In the genomic region with DNA sequence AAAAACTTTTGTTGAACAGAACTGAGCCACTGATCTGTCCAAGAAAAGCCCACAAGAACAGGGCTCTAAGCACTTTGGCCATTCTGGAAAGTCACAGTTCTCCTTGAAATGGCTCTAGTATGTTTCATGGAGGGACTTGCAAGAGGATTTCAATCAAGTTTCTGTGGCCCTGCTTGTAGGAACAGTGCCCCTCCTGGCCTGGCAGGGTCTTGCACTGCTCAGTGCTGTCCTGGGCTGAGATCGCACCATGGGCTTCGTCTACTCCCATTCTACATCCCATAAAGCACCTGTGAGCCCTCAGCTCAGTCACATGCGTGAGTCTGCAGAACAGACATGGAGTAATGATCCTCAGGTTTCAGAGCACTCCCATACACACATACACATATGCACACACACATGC, we compare ENCODE assay signal across 17 mouse cellular contexts.
DNase-seq lines count a peak whose midpoint lies in the region; ATAC-seq and TF ChIP-seq lines count a peak whose summit lies in the region.
"Had no signal": no experiment of that assay in that cellular context is flagged by ENCODE, and none has a peak within 500 bp of the region (broad histone marks: within the 10 kb centered on the region; RNA-seq: fewer than 3 reads in every experiment).

No protein-coding gene starts in this region.

- no peaks in the 10 kb centered on the region for H3K9me3 ChIP-seq in kidney, postnatal 0 days (replicated peaks; ENCODE audit: low read length)
- H3K9me3 ChIP-seq: forebrain, embryonic 15.5 days; midbrain, embryonic 15.5 days; neural tube, embryonic 12.5 days had no signal

- H3K4me3 ChIP-seq in kidney, postnatal 0 days (replicated peaks; ENCODE audit: low read depth, low read length), result no peak overlapping the region
- H3K4me3 ChIP-seq in bone marrow, adult 2 months (replicated peaks; ENCODE audit: control insufficient read depth, low read depth, low read length), result no peak overlapping the region
- H3K4me3 ChIP-seq: forebrain, embryonic 15.5 days; heart, embryonic 12.5 days; midbrain, embryonic 15.5 days; neural tube, embryonic 12.5 days had no signal

- intact Hi-C loops in left cerebral cortex, postnatal 4 days (cut with DNase I), result no loop called here

- WGBS in kidney, postnatal 0 days, result 94% methylated on average over 3 of the region's 3 CpGs
- WGBS in bone marrow, adult 2 months, result 80% methylated on average over 3 of the region's 3 CpGs

- peak; percentile 46; the same call in 1 of the 2 replicates for TF ChIP-seq CTCF in kidney, postnatal 0 days (IDR thresholded peaks at IDR 0.05; ENCODE audit: low read depth)
- TF ChIP-seq CTCF in bone marrow, adult 2 months (IDR thresholded peaks at IDR 0.05; ENCODE audit: control insufficient read depth, insufficient read depth, low read length), result peak; percentile 35; the same call in 1 of the 2 replicates

- no peak for DNase-seq in kidney, postnatal 0 days (ENCODE audit: low spot score)
- no peak for DNase-seq in kidney, postnatal 25 days
- peak; percentile 31 for DNase-seq in thymus, postnatal 0 days (ENCODE audit: low spot score)
- no peak for DNase-seq in thymus, postnatal 25 days
- no peak for DNase-seq in left cerebral cortex, postnatal 4 days
- DNase-seq: cerebellum, postnatal 25 days; gastrocnemius, postnatal 25 days; lung, postnatal 14 days; thymus, adult 18-20 months had no signal

- no peak overlapping the region for H3K4me2 ChIP-seq in kidney, postnatal 0 days (ENCODE audit: low read length)
- H3K4me2 ChIP-seq: forebrain, embryonic 15.5 days; heart, embryonic 12.5 days; hindbrain, embryonic 14.5 days; midbrain, embryonic 15.5 days; neural tube, embryonic 12.5 days had no signal

- H3K27me3 ChIP-seq in kidney, postnatal 0 days (ENCODE audit: insufficient read depth, low read length), result no peaks in the 10 kb centered on the region
- H3K27me3 ChIP-seq: forebrain, embryonic 15.5 days; heart, embryonic 12.5 days; midbrain, embryonic 15.5 days; neural tube, embryonic 12.5 days had no signal

- ATAC-seq in kidney, postnatal 0 days (replicated peaks; ENCODE audit: low FRiP score, low read depth), result no peak
- no peak for ATAC-seq in cerebellum, adult (ENCODE audit: insufficient number of reproducible peaks, low FRiP score, low TSS enrichment)
- ATAC-seq: forebrain, embryonic 15.5 days; midbrain, embryonic 15.5 days had no signal

- H3K9ac ChIP-seq in kidney, postnatal 0 days (ENCODE audit: low read depth, low read length), result no peak overlapping the region
- H3K9ac ChIP-seq: forebrain, embryonic 15.5 days; heart, embryonic 12.5 days; hindbrain, embryonic 14.5 days; midbrain, embryonic 15.5 days; neural tube, embryonic 12.5 days had no signal

- no peak overlapping the region for H3K27ac ChIP-seq in kidney, postnatal 0 days
- H3K27ac ChIP-seq in bone marrow, adult 2 months (ENCODE audit: control insufficient read depth, insufficient read depth, low read depth, low read length, poor library complexity), result no peak overlapping the region
- H3K27ac ChIP-seq: forebrain, embryonic 15.5 days; hindbrain, embryonic 14.5 days; midbrain, embryonic 15.5 days; neural tube, embryonic 12.5 days had no signal

- no peak for TF ChIP-seq POLR2A in bone marrow, adult 2 months (IDR thresholded peaks at IDR 0.05; ENCODE audit: borderline replicate concordance, control insufficient read depth, low read depth, low read length)

- H3K4me1 ChIP-seq in kidney, postnatal 0 days (replicated peaks; ENCODE audit: insufficient read depth, low read length), result peaks cover 22% of the 10 kb centered on the region
- no peaks in the 10 kb centered on the region; the same call in 1 of the 2 replicates for H3K4me1 ChIP-seq in bone marrow, adult 2 months (ENCODE audit: control insufficient read depth, insufficient read depth, low read length)
- H3K4me1 ChIP-seq: midbrain, embryonic 15.5 days had no signal

- H3K36me3 ChIP-seq in kidney, postnatal 0 days (ENCODE audit: insufficient read depth, low read length), result 0 out of 2 replicates have a peak, but pooled peaks cover 3% of the 10 kb centered on the region
- H3K36me3 ChIP-seq: forebrain, embryonic 15.5 days; G1E; midbrain, embryonic 15.5 days; neural tube, embryonic 12.5 days had no signal
